Mouse (Mus musculus) induced T-regulatory cell, adult 2 months (primary cell): ENCODE measurements around the gene Actn1.

ENCODE experiments used
- DNase-seq: peaks from one replicate; pipeline ENCODE4 v3.0.0-alpha.2; 2012; ENCODE audit warnings: low read depth

The Actn1 gene

GRCm38 (mm10) chr12:80226101-80226500 is 34.1 kb downstream of the Actn1 start:
- no peak for DNase-seq

GRCm38 (mm10) chr12:80224241-80224731 is 35.9 kb downstream of the Actn1 start:
- DNase-seq = no peak

GRCm38 (mm10) chr12:80223511-80223910 is 36.7 kb downstream of the Actn1 start:
- DNase-seq = no peak

DNA sequence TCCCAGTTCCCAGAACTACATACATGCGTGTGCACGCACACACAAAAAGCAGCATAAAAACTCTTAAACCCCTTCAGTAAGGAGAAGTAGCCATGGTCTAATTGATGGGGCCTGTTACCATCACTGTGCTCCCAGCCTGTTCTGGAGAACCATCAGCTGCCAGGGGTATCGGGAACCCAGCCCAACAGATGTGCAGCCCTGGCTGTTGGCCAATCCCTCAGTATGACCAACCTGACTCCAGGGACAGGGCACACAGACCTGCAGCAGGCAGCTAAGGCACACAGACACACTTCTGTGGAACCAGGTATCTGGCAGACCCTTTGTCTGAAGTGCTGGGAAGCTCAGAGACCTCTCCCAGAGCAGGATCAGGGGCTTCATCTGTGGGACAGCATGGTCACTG is 37.7 kb downstream of the Actn1 start:
- no peak for DNase-seq

DNA sequence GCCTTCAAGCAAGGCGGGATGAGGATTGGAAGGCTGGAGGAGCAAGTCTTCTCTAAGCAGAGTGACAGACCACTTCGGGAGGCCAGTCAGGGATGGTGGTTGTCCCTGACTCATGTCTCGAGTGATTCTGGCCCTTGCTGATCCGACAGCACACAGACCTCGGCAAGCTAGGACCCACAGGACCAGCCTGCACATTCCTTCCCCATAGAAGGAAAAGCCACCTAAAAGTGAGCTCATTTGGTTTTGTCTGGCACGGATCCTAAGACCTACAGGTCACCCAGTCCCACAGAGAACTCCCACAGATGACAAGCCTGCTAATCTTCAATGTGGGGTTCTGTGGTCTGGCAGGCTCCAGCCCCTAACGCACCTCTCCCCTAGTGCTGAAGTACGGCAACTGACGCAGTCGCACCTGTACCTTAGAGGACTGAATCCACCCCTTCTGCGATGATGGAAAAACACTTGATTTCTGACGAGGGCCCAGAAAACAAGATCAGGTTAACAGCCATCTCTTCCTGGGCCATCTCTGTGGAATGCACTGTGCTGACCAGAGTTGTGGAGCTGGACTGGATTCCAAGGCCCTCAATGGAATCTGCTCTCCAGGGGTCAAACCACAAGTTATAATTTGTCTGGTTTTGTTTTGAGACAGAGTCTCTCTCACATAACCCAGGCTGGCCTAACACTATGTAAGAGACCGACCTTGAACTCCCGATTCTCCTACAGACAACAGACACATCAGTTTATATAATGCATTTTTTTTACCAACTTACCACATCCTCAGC is 39.7 kb downstream of the Actn1 start:
- DNase-seq = no peak

- DNase-seq = no peak
These were observed 41.4 kb downstream of the Actn1 start for GRCm38 (mm10) chr12:80218784-80219183.

- DNase-seq = no peak
These were observed 42.0 kb downstream of the Actn1 start for GRCm38 (mm10) chr12:80218045-80218611.

GRCm38 (mm10) chr12:80217049-80217448 is 43.1 kb downstream of the Actn1 start:
- no peak for DNase-seq

- no peak for DNase-seq
These were observed 43.8 kb downstream of the Actn1 start for GRCm38 (mm10) chr12:80216258-80216881.

DNA sequence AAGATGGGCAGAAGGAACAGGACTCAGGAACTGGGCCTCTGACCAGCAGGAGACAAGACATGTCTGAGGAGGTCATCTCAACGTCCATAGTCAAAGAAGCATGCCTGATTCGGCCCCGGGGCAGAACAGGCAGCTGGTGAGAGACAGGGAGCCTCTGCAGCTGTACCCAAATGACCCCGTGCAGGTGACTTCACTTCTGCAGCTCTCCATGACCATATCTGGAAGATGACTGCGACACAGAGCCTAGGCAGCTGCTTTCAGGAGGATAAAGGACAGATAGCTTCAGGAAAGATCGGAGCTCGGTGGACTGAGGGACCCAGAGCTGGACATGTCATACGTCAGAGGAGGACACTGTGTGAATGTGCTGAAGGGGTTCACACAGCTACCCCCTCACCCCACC is 46.4 kb downstream of the Actn1 start:
- no peak for DNase-seq

DNA sequence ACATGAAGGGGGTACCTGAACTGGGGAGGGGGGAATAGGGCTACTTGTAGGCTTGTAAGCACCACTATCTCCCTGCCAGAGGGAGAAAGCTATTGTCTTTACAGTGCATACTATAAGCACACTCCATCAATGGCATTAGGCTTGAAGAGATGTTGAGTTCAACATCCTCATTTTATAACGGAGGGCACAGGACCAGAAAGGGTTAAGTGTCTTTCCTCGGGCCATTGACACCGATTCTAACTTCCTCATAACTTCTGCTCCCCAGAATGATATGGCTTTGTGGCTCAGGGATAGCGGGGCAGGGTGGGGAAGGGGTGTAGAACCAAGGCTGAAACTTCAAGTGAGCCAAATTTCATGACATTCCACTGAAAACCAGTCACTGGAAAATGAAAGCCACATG is 46.9 kb downstream of the Actn1 start:
- DNase-seq = no peak

- peak; percentile 10 for DNase-seq
These were observed 49.2 kb downstream of the Actn1 start for GRCm38 (mm10) chr12:80210791-80211612.

- no peak for DNase-seq
These were observed 50.3 kb downstream of the Actn1 start for GRCm38 (mm10) chr12:80209914-80210313.

- DNase-seq = no peak
These were observed 51.9 kb downstream of the Actn1 start for GRCm38 (mm10) chr12:80208126-80208820.

GRCm38 (mm10) chr12:80203284-80203683 is 56.9 kb downstream of the Actn1 start:
- DNase-seq = no peak

DNA sequence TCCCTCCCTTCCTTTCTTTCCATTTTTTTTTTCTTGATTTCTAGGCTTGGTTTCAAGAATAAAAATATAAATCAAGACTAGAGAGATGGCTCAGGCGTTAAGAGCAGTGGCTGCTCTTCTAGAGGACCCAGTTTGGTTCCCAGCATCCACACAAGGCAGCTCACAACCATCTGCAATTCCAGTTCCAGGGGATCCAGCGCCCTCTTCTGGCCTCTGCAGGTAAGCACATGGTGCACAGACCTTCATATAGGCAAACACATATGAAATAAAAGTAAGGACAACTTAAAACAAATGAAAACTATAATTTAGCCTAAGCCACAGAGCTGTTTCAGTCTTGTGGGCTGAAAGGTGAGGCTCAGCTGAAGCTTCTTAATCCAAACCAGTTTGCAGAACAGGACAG is 60.4 kb downstream of the Actn1 start:
- peak; percentile 17 for DNase-seq

GRCm38 (mm10) chr12:80198487-80198886 is 61.7 kb downstream of the Actn1 start:
- peak; percentile 77 for DNase-seq

GRCm38 (mm10) chr12:80197343-80197742 is 62.8 kb downstream of the Actn1 start:
- peak; percentile 76 for DNase-seq

GRCm38 (mm10) chr12:80191806-80192205 is 68.4 kb downstream of the Actn1 start:
- no peak for DNase-seq

DNA sequence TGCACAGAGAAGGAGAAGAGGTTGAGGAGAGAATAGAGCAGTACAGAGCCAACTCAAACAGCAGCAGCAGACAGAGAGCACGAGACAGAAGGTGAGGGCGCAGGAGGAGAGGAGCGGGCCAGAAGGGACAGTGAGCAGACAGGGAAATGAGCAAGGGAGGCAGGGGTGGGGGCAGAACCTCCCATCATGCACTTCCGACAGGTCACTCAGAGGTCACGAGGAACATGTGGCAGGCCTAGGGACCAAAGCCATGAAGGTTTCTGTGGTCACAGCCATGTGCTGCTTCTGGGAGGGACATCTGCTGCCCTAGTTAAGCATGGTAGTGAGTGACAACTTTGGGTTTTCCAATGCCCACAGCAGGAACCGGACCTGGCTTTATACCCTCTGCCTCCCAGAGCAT is 68.8 kb downstream of the Actn1 start:
- DNase-seq = no peak

DNA sequence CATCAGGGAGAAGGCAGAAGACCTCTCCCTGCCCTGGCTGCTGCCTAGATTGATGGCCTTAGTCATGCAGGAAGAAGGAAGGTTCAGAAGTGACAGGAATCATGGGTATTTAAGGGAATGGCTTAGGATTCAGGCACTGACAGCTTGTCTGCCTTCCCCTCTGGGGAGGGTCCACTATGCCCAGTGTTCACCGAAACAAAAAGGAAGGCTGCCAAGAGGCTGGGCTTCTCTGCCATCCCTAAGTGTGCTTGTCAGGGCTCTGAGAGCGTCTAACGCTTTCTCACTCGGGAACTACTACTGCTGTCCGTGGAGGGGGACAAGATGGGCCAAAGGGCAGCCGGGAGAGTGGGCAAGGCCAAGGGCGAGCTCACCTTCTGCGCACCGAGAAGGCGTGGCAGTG is 69.3 kb downstream of the Actn1 start:
- DNase-seq = no peak

DNA sequence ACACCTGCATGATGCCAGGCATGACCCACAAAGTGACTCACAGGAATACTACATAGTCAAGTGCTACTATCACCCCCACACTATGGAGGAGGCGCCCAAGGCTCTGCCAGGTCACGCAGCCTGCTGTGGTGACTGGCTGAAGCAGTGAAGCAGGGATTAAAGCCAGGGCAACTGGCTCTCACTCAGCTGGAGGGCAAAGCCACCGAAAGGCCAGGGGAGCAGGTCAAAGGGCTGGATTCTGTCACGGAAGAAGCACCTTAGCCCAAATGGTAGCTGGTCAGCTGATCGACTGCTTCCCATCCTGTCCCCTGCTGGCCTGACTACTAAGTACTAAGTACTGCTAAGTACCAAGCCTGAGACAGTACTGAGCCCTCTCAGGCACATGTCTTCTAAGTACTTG is 76.1 kb downstream of the Actn1 start:
- no peak for DNase-seq
